Mouse (Mus musculus) G1E-ER4 (cell line): ENCODE results near the gene Trio. TPM values are rescaled to one million over a fixed set of nuclear protein-coding genes. Genes with fewer than 3 reads are reported as not detected.

Source experiments
- GATA1 ChIP-seq: IDR thresholded peaks from one replicate; pipeline ENCODE4 v1.8.0; 2012; ENCODE audit warnings: low read length, inconsistent platforms
- polyA plus RNA-seq: library from polyadenylated mRNA; stranded (reverse); fragments of >175 nt; gene quantifications from 2 replicates; pipeline ENCODE4 v1.2.3, GENCODE M21; 2012

Gene Trio
- not detected in 2 replicates for polyA plus RNA-seq

GRCm38 (mm10) chr15:28025447-28026166 is at the start of gene Trio:
Trio (minus strand) TSS chr15:28025848.
- no peak for TF ChIP-seq GATA1

GRCm38 (mm10) chr15:28074416-28074970 is 48.8 kb upstream of the Trio start:
- no peak for TF ChIP-seq GATA1

DNA sequence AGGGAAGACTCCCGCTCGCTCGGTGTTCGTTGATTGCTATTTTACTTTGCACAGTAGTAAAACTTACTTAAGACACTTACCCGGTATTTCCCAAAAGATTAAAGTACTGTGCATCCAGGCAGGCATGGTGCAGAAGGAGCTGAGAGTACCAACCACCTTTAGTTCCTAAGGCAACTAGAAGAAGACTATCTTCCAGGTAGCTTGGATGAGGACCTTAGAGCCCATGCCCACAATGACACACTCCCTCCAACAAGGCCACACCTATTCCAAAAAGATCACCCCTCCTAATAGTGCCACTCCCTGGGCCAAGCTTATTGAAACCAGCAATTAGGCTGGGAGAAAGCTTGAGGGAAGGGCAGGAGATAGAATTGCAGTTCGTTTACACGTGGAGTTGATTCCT is 46.0 kb upstream of the Trio start:
- no peak for TF ChIP-seq GATA1

DNA sequence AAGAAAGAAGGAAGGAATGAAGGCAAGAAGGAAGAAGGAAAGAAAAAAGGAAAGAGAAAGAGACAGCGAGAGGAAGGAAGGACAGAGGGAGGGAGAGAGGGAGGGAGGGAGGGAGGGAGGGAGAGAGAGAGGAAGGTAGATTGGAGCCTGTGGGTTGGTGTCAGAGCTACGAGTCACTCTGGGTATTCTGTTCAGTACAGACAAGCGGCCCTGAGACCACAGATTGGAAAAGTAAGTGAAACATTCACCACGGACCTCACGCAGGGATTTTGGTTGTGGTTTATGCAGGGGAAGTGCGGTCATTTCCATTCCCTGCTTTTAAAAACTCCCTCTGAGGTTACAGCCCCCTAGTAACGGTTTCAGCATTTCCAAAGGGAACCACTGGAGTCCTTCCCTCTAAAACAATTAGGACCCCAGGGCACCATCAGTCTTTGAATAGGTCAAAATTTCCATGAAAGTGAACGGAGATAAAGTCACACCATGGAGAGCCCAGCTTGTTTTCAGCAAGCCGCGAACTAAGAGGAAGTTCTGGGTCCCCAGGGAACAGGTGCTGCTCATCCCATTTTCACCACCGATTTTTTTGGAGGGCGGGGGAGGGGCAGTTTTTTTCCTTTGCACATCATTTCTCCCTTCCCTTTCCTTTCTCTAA is 45.2 kb upstream of the Trio start:
- no peak for TF ChIP-seq GATA1

GRCm38 (mm10) chr15:28070221-28070620 is 44.6 kb upstream of the Trio start:
- TF ChIP-seq GATA1: no peak

DNA sequence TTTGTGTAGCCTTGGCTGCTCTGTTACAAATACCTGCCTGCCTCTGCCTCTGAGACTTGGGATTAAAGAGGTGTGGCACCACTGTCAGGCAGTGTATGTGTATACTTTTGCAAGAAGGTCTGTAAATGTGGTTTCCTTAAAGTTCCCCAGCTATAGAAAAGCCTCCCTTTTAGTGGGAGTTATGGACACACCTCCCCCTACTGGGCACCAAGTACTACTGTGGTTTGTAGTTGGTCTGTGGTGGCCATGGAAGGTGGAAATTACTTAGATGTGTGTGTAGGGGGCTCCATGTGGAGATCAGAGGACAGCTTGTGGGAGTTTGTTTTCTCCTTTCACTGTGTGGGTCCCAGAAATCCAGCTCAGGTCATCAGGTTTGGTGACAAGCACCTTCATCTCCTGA is 41.7 kb upstream of the Trio start:
- TF ChIP-seq GATA1: no peak

DNA sequence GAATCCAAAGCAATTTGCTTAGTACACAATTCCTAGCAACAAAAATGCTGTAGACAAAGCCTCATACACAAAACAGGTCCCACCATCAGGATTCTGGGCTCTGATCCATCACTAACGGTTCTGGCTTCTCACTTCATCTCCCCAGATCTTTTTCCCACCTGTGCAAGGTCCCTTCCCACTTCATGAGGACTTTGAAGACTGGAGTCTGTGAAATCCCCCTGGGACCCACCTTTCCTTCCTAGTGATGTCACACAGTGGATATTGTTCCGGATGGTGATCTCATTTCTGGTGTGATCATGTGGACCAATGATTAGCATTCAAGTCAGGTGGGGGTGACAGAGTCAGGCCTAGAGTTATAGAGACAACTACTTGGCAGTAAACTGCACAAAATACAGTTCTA is 40.8 kb upstream of the Trio start:
- no peak for TF ChIP-seq GATA1

- no peak for TF ChIP-seq GATA1
These were observed 39.9 kb upstream of the Trio start for GRCm38 (mm10) chr15:28065572-28065971.

DNA sequence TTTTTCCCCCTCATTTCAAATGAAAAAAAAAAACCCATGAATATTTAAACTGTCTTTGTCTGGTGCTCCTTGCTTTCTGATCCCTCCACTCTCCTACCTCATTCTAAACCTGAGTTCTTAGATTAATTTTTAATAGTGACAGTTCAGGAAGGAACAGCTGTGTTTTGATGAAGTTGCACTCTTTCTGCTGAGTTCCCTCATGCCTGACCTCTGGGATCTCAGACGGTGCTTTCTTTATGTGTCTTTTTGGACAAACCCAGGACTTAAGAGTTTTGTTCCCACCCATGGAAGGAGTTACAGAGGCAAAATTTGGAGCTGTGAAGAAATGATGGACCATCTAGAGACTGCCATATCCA is 39.1 kb upstream of the Trio start:
- no peak for TF ChIP-seq GATA1

DNA sequence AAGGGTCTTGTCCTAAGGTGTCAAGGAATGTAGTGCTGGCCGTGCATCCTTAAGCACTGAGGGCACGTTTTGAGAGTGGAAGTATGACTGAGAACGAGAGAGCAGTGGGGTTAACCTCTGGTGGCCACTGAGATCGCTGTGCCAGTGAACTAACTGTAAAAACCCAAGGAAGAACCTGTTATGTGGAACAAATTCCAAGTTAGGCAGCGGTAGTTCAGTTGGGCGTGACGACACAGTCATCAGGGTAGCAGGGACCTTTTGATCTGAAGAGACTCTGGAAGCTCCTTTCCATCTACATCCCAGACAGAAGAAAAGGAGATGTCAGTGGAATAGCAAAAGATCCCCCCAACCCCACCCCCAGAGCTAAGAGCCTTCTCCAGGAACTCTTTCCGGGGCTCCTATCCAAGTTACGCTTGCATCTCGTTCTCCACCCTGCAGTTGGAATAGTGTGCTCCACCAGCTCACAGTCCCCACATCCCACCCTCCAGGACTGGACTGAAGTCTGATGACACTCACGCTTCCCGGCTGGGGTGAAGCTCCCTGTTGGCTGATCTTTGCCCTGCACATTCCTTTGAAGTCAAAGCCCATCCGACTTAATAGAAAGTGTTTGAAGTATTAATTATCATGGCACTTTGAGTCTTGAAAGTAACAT is 38.6 kb upstream of the Trio start:
- TF ChIP-seq GATA1: no peak

DNA sequence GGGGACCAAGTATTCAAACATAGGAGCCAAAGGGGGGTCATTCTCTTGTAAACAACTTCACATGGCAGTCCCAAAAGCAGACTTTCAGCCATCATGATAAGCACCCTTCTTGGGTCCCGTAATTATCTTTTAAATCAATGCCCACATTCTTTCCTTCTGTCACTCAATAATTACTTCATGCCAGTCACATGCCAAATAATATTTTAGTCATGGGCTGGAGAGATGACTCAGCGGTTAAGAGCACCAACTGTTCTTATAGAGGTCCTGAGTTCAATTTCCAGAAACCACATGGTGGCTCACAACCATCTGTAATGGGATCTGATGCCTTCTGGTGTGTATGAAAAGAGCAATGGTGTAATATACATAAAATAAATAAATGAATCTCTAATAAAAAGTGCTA is 37.8 kb upstream of the Trio start:
- TF ChIP-seq GATA1: no peak

DNA sequence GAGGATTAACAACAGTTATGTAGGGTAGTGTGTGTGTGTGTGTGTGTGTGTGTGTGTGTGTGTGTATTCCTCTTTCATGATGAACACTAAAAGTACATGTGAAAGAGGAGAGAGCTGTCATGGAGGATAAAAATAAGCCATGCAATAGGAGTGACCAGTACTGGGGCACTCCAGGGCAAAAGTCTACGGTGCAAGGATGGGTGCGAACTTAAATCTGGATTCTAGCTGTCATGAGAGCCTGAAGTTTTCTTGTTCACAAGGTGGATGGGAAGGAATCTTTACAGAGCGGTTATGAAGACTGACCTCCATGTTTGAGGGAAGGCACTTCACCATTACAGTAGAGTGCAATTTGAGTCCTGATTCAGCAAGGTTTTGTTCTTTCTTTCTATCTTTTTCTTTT is 36.4 kb upstream of the Trio start:
- no peak for TF ChIP-seq GATA1

DNA sequence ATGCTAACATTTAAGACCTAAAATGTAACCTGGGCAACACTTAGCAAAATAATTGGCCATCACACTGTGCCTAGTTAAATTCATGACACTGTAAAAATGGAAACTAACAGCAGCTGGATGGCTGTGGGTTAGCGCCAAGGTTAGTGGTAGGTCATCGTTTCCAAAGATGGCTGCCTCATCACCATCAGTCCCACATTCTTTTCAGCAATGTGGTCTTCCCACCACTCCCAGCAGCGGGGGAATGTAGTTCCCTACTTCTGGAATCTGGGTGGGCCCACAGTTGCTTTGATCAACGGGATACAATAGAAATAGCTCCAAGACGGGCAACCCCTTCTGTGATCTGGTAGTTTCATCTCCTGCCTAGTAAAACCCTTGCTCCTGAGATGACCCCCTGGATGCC is 35.3 kb upstream of the Trio start:
- no peak for TF ChIP-seq GATA1

GRCm38 (mm10) chr15:28060423-28060822 is 34.8 kb upstream of the Trio start:
- TF ChIP-seq GATA1: no peak

DNA sequence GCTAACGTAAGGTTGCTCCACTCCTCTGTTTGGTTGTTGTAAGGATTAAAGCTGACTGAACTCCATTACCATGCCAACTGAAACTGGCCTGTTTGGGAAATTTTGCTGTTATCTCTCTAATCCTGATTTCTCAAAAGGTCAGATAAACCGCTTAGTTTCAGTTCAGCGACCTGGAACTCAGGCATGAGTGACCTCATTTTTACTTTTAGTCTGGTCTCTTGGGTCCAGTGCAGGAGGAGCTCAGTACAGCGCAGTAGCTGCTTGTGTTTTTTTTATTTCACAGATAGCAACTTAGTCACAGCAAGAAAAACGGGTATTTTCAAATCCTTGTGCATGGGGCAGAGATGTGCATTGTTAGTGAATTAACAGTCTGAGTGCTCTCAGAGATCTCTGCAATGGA is 31.9 kb upstream of the Trio start:
- TF ChIP-seq GATA1: no peak

- no peak for TF ChIP-seq GATA1
These were observed 29.1 kb upstream of the Trio start for GRCm38 (mm10) chr15:28054731-28055130.

DNA sequence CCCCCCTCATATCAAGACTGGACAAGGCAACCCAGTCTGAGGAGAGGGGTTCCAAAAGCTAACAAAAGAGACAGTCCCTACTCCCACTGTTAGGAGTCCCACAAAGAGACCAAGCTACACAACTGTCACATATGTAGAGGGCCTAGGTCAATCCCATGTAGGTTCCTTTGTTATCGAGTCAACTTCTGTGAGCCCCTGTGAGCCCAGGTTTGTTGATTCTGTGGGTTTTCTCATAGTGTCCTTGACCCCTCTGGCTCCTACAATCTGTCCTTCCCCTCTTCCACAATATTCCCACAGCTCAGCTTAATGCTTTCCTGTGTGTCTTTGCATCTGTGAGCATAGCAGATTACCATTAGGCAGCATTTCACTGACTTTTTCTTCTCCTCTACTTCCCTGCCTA is 28.5 kb upstream of the Trio start:
- no peak for TF ChIP-seq GATA1
